ENCODE assay signal across 13 mouse cellular contexts in genomic region chr2:163231781-163232534, GRCm38 (mm10). TPM values are rescaled to one million over a fixed set of nuclear protein-coding genes. Genes with fewer than 3 reads are reported as not detected.
DNase-seq lines count a peak whose midpoint lies in the region; ATAC-seq lines count a peak whose summit lies in the region.
"Had no signal": no experiment of that assay in that cellular context is flagged by ENCODE, and none has a peak within 500 bp of the region (broad histone marks: within the 10 kb centered on the region; RNA-seq: fewer than 3 reads in every experiment).

No protein-coding gene starts in this region.

- H3K27ac ChIP-seq in embryonic facial prominence, embryonic 13.5 days = 0 out of 2 replicates have a peak overlapping the region, but pooled peaks have one; percentile 5
- H3K27ac ChIP-seq in embryonic facial prominence, embryonic 10.5 days (replicated peaks) = no peak overlapping the region
- no peak overlapping the region for H3K27ac ChIP-seq in embryonic facial prominence, embryonic 14.5 days (replicated peaks; ENCODE audit: low read depth, low read length)
- H3K27ac ChIP-seq: kidney, embryonic 15.5 days; limb, embryonic 13.5 days had no signal

- H3K4me1 ChIP-seq in embryonic facial prominence, embryonic 13.5 days = peaks cover 19% of the 10 kb centered on the region
- H3K4me1 ChIP-seq in embryonic facial prominence, embryonic 10.5 days = peaks cover 35% of the 10 kb centered on the region
- H3K4me1 ChIP-seq in embryonic facial prominence, embryonic 14.5 days (ENCODE audit: control insufficient read depth, insufficient read depth, low read length) = 0 out of 2 replicates have a peak, but pooled peaks cover 6% of the 10 kb centered on the region

- 77% methylated on average over 13 of the region's 13 CpGs for WGBS in embryonic facial prominence, embryonic 13.5 days
- 83% methylated on average over 13 of the region's 13 CpGs for WGBS in embryonic facial prominence, embryonic 10.5 days
- 68% methylated on average over 13 of the region's 13 CpGs for WGBS in embryonic facial prominence, embryonic 14.5 days

- no peak overlapping the region for H3K9ac ChIP-seq in embryonic facial prominence, embryonic 13.5 days
- H3K9ac ChIP-seq in embryonic facial prominence, embryonic 14.5 days (ENCODE audit: low read depth, low read length) = no peak overlapping the region
- H3K9ac ChIP-seq: kidney, embryonic 15.5 days; limb, embryonic 13.5 days; midbrain, embryonic 12.5 days had no signal

- H3K36me3 ChIP-seq in embryonic facial prominence, embryonic 13.5 days = no peaks in the 10 kb centered on the region
- H3K36me3 ChIP-seq in embryonic facial prominence, embryonic 10.5 days (replicated peaks) = no peaks in the 10 kb centered on the region
- no peaks in the 10 kb centered on the region for H3K36me3 ChIP-seq in embryonic facial prominence, embryonic 14.5 days (ENCODE audit: control insufficient read depth, insufficient read depth, low read length)
- H3K36me3 ChIP-seq: kidney, embryonic 15.5 days; limb, embryonic 13.5 days; midbrain, embryonic 12.5 days had no signal

- H3K27me3 ChIP-seq in embryonic facial prominence, embryonic 13.5 days = 0 out of 2 replicates have a peak, but pooled peaks cover 5% of the 10 kb centered on the region
- H3K27me3 ChIP-seq in embryonic facial prominence, embryonic 10.5 days (replicated peaks; ENCODE audit: low read depth, poor library complexity, severe bottlenecking) = no peaks in the 10 kb centered on the region
- no peaks in the 10 kb centered on the region for H3K27me3 ChIP-seq in embryonic facial prominence, embryonic 14.5 days (replicated peaks; ENCODE audit: control insufficient read depth, insufficient read depth, low read length)

- DNase-seq in embryonic facial prominence, embryonic 10.5 days (ENCODE audit: low spot score) = no peak
- DNase-seq in ovary, adult 18-20 months (ENCODE audit: low spot score) = peak; percentile 20
- DNase-seq in ovary, postnatal 10 days (ENCODE audit: low spot score) = no peak
- peak; percentile 34 for DNase-seq in embryonic facial prominence, embryonic 14.5 days (ENCODE audit: low spot score)
- DNase-seq in lung, postnatal 14 days = peak; percentile 28
- no peak for DNase-seq in left cerebral cortex, adult 9 months (ENCODE audit: low spot score in 2 of 2)
- DNase-seq in gastrocnemius, adult 8-10 months (ENCODE audit: low spot score in 2 of 2) = no peak
- DNase-seq: gastrocnemius, postnatal 36 days; heart, postnatal 36 days had no signal

- no peak overlapping the region for H3K4me2 ChIP-seq in embryonic facial prominence, embryonic 13.5 days
- H3K4me2 ChIP-seq in embryonic facial prominence, embryonic 14.5 days (ENCODE audit: low read depth, low read length) = no peak overlapping the region
- H3K4me2 ChIP-seq: kidney, embryonic 15.5 days; limb, embryonic 13.5 days; midbrain, embryonic 12.5 days had no signal

- no peaks in the 10 kb centered on the region for H3K9me3 ChIP-seq in embryonic facial prominence, embryonic 13.5 days
- no peaks in the 10 kb centered on the region for H3K9me3 ChIP-seq in embryonic facial prominence, embryonic 10.5 days
- H3K9me3 ChIP-seq in embryonic facial prominence, embryonic 14.5 days (ENCODE audit: control insufficient read depth, low read length) = no peaks in the 10 kb centered on the region
- H3K9me3 ChIP-seq: kidney, embryonic 15.5 days; limb, embryonic 13.5 days; midbrain, embryonic 12.5 days had no signal

- ATAC-seq in embryonic facial prominence, embryonic 13.5 days (ENCODE audit: insufficient number of reproducible peaks, insufficient read depth, low FRiP score, low TSS enrichment, low read depth) = no peak
- ATAC-seq in embryonic facial prominence, embryonic 14.5 days (ENCODE audit: low read depth) = no peak

- no peak overlapping the region for H3K4me3 ChIP-seq in embryonic facial prominence, embryonic 13.5 days
- H3K4me3 ChIP-seq in embryonic facial prominence, embryonic 10.5 days = no peak overlapping the region
- H3K4me3 ChIP-seq in embryonic facial prominence, embryonic 14.5 days (ENCODE audit: low read depth, low read length) = no peak overlapping the region
- H3K4me3 ChIP-seq: kidney, embryonic 15.5 days; limb, embryonic 13.5 days; midbrain, embryonic 12.5 days had no signal

RNA-seq across cellular contexts. Expression of gene Tox2, which starts 29.0 kb away (rescaled TPM):
- 2.3 and 3.0 TPM in 2 replicates for polyA plus RNA-seq in embryonic facial prominence, embryonic 13.5 days (2015; fragmentation: Nextera tagmentation; extraction: Ambion mirVana)
- polyA plus RNA-seq in embryonic facial prominence, embryonic 10.5 days (2016; fragmentation: Nextera tagmentation; extraction: Ambion mirVana) = 16.3 and 17.8 TPM in 2 replicates
- 4.2 and 5.1 TPM in 2 replicates for polyA plus RNA-seq in embryonic facial prominence, embryonic 14.5 days (2014; fragmentation: Nextera tagmentation; extraction: Ambion mirVana)
- total RNA-seq in gastrocnemius, adult 8-10 months (2022) = under 1 TPM in 3 of 4 experiments, not detected in 1; 0.31 to 0.68 (median 0.62) TPM

Comparison
In these comparisons a context has a peak if more than half of its experiments do, and no peak if none do; other contexts are left out.
1. DNase-seq: peak in ovary, adult 18-20 months (single experiment), embryonic facial prominence, embryonic 14.5 days (single experiment) and lung, postnatal 14 days (single experiment); none in embryonic facial prominence, embryonic 10.5 days (single experiment), ovary, postnatal 10 days (single experiment), left cerebral cortex, adult 9 months (0 of 2) and gastrocnemius, adult 8-10 months (0 of 2).